Mouse (Mus musculus) thymus, adult 2 months (tissue): Measurements from ENCODE around the gene Mgat4b.

ENCODE experiments used
- CTCF ChIP-seq: fragments of 200-500 bp; IDR thresholded peaks from 2 replicates; pipeline ENCODE4 v1.5.1; 2012; ENCODE audit warnings: mild to moderate bottlenecking, control low read depth, low read length, moderate library complexity, borderline replicate concordance; ENCODE audit not compliant: control insufficient read depth, poor library complexity, insufficient read depth; ENCODE audit errors: extremely low read depth
- POLR2A ChIP-seq: fragments of 200-500 bp; IDR thresholded peaks from 2 replicates; pipeline ENCODE4 v1.6.1; 2012; ENCODE audit warnings: mild to moderate bottlenecking, low read length, control low read depth, moderate library complexity; ENCODE audit not compliant: control insufficient read depth, poor library complexity, insufficient read depth; ENCODE audit errors: extremely low read depth

GRCm38 (mm10) chr11:50238821-50239791, 28.4 kb downstream of the Mgat4b start:
- no peak for TF ChIP-seq POLR2A
- no peak for TF ChIP-seq CTCF
